Mouse (Mus musculus) olfactory bulb, adult 2 months (tissue): ENCODE measurements around the gene Tekt5. TPM values are rescaled to one million over a fixed set of nuclear protein-coding genes. Genes with fewer than 3 reads are reported as not detected.

ENCODE experiments used
- H3K27ac ChIP-seq: fragments of 200-500 bp; 2 replicates; pipeline ENCODE4 v1.5.1; 2012; ENCODE audit warnings: low read depth, low read length; ENCODE audit not compliant: insufficient read depth
- H3K4me1 ChIP-seq: fragments of 200-500 bp; 2 replicates; pipeline ENCODE4 v1.6.1; 2012; ENCODE audit warnings: low read length; ENCODE audit not compliant: control insufficient read depth, insufficient read depth
- H3K4me3 ChIP-seq: fragments of 200-500 bp; 2 replicates; pipeline ENCODE4 v1.5.1; 2012; ENCODE audit warnings: mild to moderate bottlenecking, low read depth, low read length, moderate library complexity; ENCODE audit not compliant: insufficient read depth
- CTCF ChIP-seq: fragments of 200-500 bp; IDR thresholded peaks from 2 replicates; pipeline ENCODE4 v1.5.1; 2012; ENCODE audit warnings: low read depth, mild to moderate bottlenecking, low read length, moderate library complexity; ENCODE audit not compliant: insufficient read depth
- POLR2A ChIP-seq: fragments of 200-500 bp; IDR thresholded peaks from 2 replicates; pipeline ENCODE4 v1.6.1; 2012; ENCODE audit warnings: mild to moderate bottlenecking, low read depth, low read length, moderate library complexity; ENCODE audit not compliant: insufficient read depth
- WGBS: fragments of 180-500 bp; shearing (Covaris S2); methylation state at CpG from one replicate; pipeline ENCODE4 v1.1.7; 2018; 5-methylcytosine and 5-hydroxymethylcytosine counted together
- polyA plus RNA-seq: library from polyadenylated mRNA; stranded (reverse); fragments of >200 nt; gene quantifications from 2 replicates; pipeline ENCODE4 v1.2.4, GENCODE M21; 2012; ENCODE audit warnings: low replicate concordance; ENCODE audit not compliant: missing spikeins, insufficient read depth, insufficient read length

The Tekt5 gene
- polyA plus RNA-seq, 1 experiment, result not detected

GRCm38 (mm10) chr16:10388634-10389365 is 6.5 kb downstream of the Tekt5 start:
- no peak overlapping the region for H3K4me3 ChIP-seq
- no peak overlapping the region for H3K27ac ChIP-seq
- no peak for TF ChIP-seq POLR2A
- TF ChIP-seq CTCF, result no peak
- no peaks in the 10 kb centered on the region for H3K4me1 ChIP-seq
- WGBS, result 94% methylated on average over 6 of the region's 6 CpGs

GRCm38 (mm10) chr16:10385261-10385660 is 10.0 kb downstream of the Tekt5 start:
- TF ChIP-seq POLR2A, result no peak
- no peak for TF ChIP-seq CTCF
- no peak overlapping the region for H3K27ac ChIP-seq
- no peak overlapping the region for H3K4me3 ChIP-seq
- no peaks in the 10 kb centered on the region for H3K4me1 ChIP-seq
- 79% methylated on average over 12 of the region's 12 CpGs for WGBS

- no peak overlapping the region for H3K4me3 ChIP-seq
- 84% methylated on average over 3 of the region's 3 CpGs for WGBS
Measured at GRCm38 (mm10) chr16:10384544-10384943, 10.7 kb downstream of the Tekt5 start.

GRCm38 (mm10) chr16:10384060-10384497 is 11.2 kb downstream of the Tekt5 start:
- no peak overlapping the region for H3K27ac ChIP-seq
- TF ChIP-seq POLR2A, result no peak
- no peak for TF ChIP-seq CTCF
- no peaks in the 10 kb centered on the region for H3K4me1 ChIP-seq
- WGBS, result 56% methylated on average over 8 of the region's 8 CpGs
- H3K4me3 ChIP-seq, result no peak overlapping the region; the same call in 1 of the 2 replicates

More at GRCm38 (mm10) chr16:10384544-10384943, 10.7 kb downstream of the Tekt5 start:
- TF ChIP-seq POLR2A, result no peak
- TF ChIP-seq CTCF, result no peak
- no peak overlapping the region for H3K27ac ChIP-seq
- H3K4me1 ChIP-seq, result no peaks in the 10 kb centered on the region

- WGBS, result 84% methylated on average over 2 of the region's 2 CpGs
- Histone ChIP-seq H3K4me3 (no peak overlapping the region), H3K4me1 (peaks cover 2% of the 10 kb centered on the region), H3K27ac (no peak overlapping the region)
- TF ChIP-seq CTCF, result no peak
- no peak for TF ChIP-seq POLR2A
Measured at GRCm38 (mm10) chr16:10379531-10379930, 15.8 kb downstream of the Tekt5 start.

- Histone ChIP-seq H3K4me3 (no peak overlapping the region), H3K27ac (no peak overlapping the region)
- 64% methylated on average over 1 of the region's 1 CpGs for WGBS
Measured at GRCm38 (mm10) chr16:10377286-10377685, 18.0 kb downstream of the Tekt5 start.

GRCm38 (mm10) chr16:10374254-10375011 is 20.9 kb downstream of the Tekt5 start:
- WGBS, result 23% methylated on average over 13 of the region's 13 CpGs
- H3K27ac ChIP-seq, result no peak overlapping the region
- H3K4me1 ChIP-seq, result peaks cover 7% of the 10 kb centered on the region
- no peak overlapping the region for H3K4me3 ChIP-seq
- TF ChIP-seq POLR2A (no peak), CTCF (no peak)

More at GRCm38 (mm10) chr16:10377286-10377685, 18.0 kb downstream of the Tekt5 start:
- peaks cover 6% of the 10 kb centered on the region for H3K4me1 ChIP-seq
- TF ChIP-seq CTCF, result no peak
- TF ChIP-seq POLR2A, result no peak

- no peak for TF ChIP-seq POLR2A
- no peak for TF ChIP-seq CTCF
- 54% methylated on average over 4 of the region's 4 CpGs for WGBS
- no peak overlapping the region for H3K27ac ChIP-seq
- H3K4me1 ChIP-seq, result peaks cover 13% of the 10 kb centered on the region
- no peak overlapping the region for H3K4me3 ChIP-seq
Measured at GRCm38 (mm10) chr16:10372372-10372771, 22.9 kb downstream of the Tekt5 start.

GRCm38 (mm10) chr16:10369996-10370395 is 25.3 kb downstream of the Tekt5 start:
- Histone ChIP-seq H3K4me1 (peaks cover 18% of the 10 kb centered on the region), H3K27ac (no peak overlapping the region), H3K4me3 (no peak overlapping the region)
- WGBS, result 90% methylated on average over 1 of the region's 1 CpGs
- TF ChIP-seq CTCF (no peak), POLR2A (no peak)
